Mouse (Mus musculus) kidney, embryonic 16.5 days (tissue): ENCODE results near the gene Cntnap2. TPM values are rescaled to one million over a fixed set of nuclear protein-coding genes. Genes with fewer than 3 reads are reported as not detected.

Experiments
- ATAC-seq: fragments of 200-750 bp; cut with Nextera tagmentation; 2 replicates; pipeline ENCODE4 v1.8.0; 2017; ENCODE audit warnings: moderate TSS enrichment; ENCODE audit not compliant: low FRiP score, low TSS enrichment
- H3K27ac ChIP-seq: fragments of 300-500 bp; sonication (generic); 2 replicates; pipeline ENCODE4 v1.5.1; 2014; ENCODE audit warnings: low read length
- H3K27me3 ChIP-seq: fragments of 300-500 bp; sonication (generic); 2 replicates; pipeline ENCODE4 v1.6.1; 2014; ENCODE audit warnings: low read length, control low read depth, mixed read lengths; ENCODE audit not compliant: insufficient read depth
- H3K36me3 ChIP-seq: fragments of 300-500 bp; sonication (generic); 2 replicates; pipeline ENCODE4 v1.6.1; 2014; ENCODE audit warnings: low read length, control low read depth, mixed read lengths; ENCODE audit not compliant: insufficient read depth
- H3K4me1 ChIP-seq: fragments of 300-500 bp; sonication (generic); 2 replicates; pipeline ENCODE4 v1.6.1; 2014; ENCODE audit warnings: low read length, control low read depth, mixed read lengths; ENCODE audit not compliant: insufficient read depth
- H3K4me2 ChIP-seq: fragments of 300-500 bp; sonication (generic); replicated peaks from 2 replicates; pipeline ENCODE4 v1.6.1; 2014; ENCODE audit warnings: low read depth, low read length
- H3K4me3 ChIP-seq: fragments of 300-500 bp; sonication (generic); 2 replicates; pipeline ENCODE4 v1.5.1; 2014; ENCODE audit warnings: mild to moderate bottlenecking, low read length
- H3K9ac ChIP-seq: fragments of 300-500 bp; sonication (generic); replicated peaks from 2 replicates; pipeline ENCODE4 v1.6.1; 2014; ENCODE audit warnings: low read length
- H3K9me3 ChIP-seq: fragments of 300-500 bp; sonication (generic); 2 replicates; pipeline ENCODE4 v1.6.1; 2016; ENCODE audit warnings: low read length, control low read depth
- WGBS: fragments of 180-500 bp; shearing (Covaris S2); extraction: QIAGEN DNeasy Blood & Tissue Kit; methylation state at CpG from one replicate; pipeline ENCODE4 v1.1.7; 2014; 5-methylcytosine and 5-hydroxymethylcytosine counted together
- polyA plus RNA-seq: library from polyadenylated mRNA; unstranded; fragments of >200 nt; fragmentation: Nextera tagmentation; extraction: Ambion mirVana; gene quantifications from 2 replicates; pipeline ENCODE4 v1.2.1, GENCODE M21; 2015

Cntnap2 gene
- polyA plus RNA-seq, 1 experiment from 2014 or later: 2.2 TPM

DNA sequence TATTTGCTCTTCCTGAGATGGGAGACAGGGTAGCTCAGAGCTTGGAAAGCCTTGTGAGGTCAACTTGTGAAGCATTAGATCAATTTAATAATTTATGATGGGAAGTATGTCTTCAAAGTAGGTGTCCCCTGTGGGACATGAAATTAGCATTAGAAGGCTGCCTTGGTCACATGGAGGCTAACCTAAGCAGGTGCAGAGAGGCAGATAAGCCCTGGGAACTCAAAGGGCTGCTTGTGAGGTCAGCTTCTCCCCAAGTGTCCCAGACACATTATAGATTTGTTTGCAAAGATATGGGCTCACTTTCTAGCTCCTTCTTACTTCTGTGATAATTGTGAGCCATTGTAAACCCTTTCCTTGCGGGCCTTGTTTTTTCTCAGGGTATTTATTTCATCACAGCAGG is 155.2 kb downstream of the Cntnap2 start:
- no peak overlapping the region for H3K4me2 ChIP-seq
- no peak overlapping the region for H3K9ac ChIP-seq
- WGBS: 47% methylated on average over 1 of the region's 1 CpGs
- H3K9me3 ChIP-seq: no peaks in the 10 kb centered on the region
- no peak overlapping the region for H3K4me3 ChIP-seq
- no peaks in the 10 kb centered on the region for H3K27me3 ChIP-seq
- no peaks in the 10 kb centered on the region for H3K36me3 ChIP-seq
- H3K4me1 ChIP-seq: no peaks in the 10 kb centered on the region
- no peak for ATAC-seq
- H3K27ac ChIP-seq: no peak overlapping the region

DNA sequence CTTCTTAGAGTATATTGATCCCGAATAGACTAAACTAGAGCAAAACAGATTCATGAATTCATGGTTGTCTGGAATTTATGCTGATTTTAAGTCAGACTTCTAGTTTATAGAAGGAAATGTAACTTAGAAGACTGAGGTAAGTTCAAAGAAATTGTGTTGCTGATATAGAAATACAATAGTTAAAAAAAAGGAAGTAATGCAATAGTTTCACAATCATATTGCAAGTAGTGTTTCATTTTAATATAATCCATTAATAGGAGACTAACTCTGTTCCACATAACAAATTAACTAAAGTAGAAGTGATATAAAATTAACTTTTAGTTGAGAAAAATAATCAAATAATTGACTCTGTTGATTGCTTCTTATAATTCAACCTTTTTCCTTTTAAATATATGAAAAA is 169.8 kb downstream of the Cntnap2 start:
- no peak overlapping the region for H3K4me2 ChIP-seq
- ATAC-seq: no peak
- no peaks in the 10 kb centered on the region for H3K9me3 ChIP-seq
- H3K36me3 ChIP-seq: no peaks in the 10 kb centered on the region
- no peaks in the 10 kb centered on the region for H3K4me1 ChIP-seq
- H3K27ac ChIP-seq: no peak overlapping the region
- no peaks in the 10 kb centered on the region for H3K27me3 ChIP-seq
- WGBS: 90% methylated on average over 1 of the region's 1 CpGs
- no peak overlapping the region for H3K4me3 ChIP-seq
- H3K9ac ChIP-seq: no peak overlapping the region

DNA sequence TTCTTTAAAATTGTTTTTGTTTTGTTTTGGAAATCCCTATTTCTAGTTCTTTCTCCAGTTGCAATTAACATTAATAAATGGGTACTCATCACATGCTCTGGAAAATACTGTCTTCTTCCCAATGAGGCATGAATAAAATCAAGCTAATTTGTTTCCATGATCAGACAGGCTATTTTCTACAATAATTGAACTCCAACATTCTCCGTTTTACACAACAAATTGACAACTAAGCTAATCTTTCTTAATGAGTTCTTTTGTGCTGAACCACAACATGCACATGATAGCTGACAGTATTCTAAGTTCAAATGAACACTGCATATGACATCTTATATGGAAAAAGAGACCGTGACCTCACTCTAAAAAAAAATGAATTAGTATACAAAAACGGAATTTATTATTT is 173.4 kb downstream of the Cntnap2 start:
- no peak overlapping the region for H3K4me3 ChIP-seq
- no peaks in the 10 kb centered on the region for H3K4me1 ChIP-seq
- no peak overlapping the region for H3K9ac ChIP-seq
- H3K4me2 ChIP-seq: no peak overlapping the region
- H3K27ac ChIP-seq: no peak overlapping the region
- no peaks in the 10 kb centered on the region for H3K9me3 ChIP-seq
- no peak for ATAC-seq
- no peaks in the 10 kb centered on the region for H3K36me3 ChIP-seq
- no peaks in the 10 kb centered on the region for H3K27me3 ChIP-seq
- 91% methylated on average over 3 of the region's 3 CpGs for WGBS

DNA sequence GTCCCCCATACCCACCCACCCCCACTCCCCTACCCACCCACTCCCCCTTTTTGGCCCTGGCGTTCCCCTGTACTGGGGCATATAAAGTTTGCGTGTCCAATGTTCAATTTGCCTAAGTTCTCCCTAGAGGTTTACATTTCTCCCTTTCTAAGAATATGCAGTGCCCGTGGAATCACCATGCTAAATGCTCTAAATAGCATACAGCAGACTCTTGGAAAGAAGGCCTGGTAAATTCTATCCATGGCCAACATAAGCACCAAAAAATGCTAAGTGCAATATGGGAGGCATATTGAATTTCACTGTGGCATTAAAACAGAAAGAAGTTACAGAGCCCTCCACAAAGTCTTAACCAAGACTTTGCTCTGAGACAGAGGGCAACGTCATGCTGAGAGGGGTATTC is 177.4 kb downstream of the Cntnap2 start:
- no peak overlapping the region for H3K9ac ChIP-seq
- H3K4me2 ChIP-seq: no peak overlapping the region
- H3K36me3 ChIP-seq: no peaks in the 10 kb centered on the region
- H3K27me3 ChIP-seq: no peaks in the 10 kb centered on the region
- no peaks in the 10 kb centered on the region for H3K4me1 ChIP-seq
- no peak overlapping the region for H3K27ac ChIP-seq
- no peaks in the 10 kb centered on the region for H3K9me3 ChIP-seq
- H3K4me3 ChIP-seq: no peak overlapping the region
- WGBS: 88% methylated on average over 4 of the region's 4 CpGs
- ATAC-seq: no peak

DNA sequence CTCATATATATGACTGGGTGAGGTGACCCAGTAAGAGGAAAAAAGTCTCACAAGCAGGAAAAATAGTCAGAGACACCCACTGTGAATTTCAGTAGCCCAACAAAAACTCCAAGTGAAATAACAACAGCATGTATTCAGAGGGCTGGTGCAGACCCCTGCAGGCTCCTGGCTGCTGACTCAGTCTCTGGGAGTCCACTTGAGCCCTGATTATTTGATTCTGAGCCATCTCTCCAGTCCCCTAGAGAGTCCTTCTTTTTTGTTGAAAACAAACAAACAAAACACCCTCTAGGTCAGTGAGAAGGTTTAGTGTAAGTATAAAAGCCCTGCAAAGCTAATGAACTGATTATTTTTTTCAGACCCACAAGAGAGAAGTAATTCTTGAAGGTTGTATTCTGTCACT is 179.0 kb downstream of the Cntnap2 start:
- no peaks in the 10 kb centered on the region for H3K36me3 ChIP-seq
- no peaks in the 10 kb centered on the region for H3K4me1 ChIP-seq
- H3K27me3 ChIP-seq: no peaks in the 10 kb centered on the region
- H3K4me2 ChIP-seq: no peak overlapping the region
- H3K9me3 ChIP-seq: no peaks in the 10 kb centered on the region
- no peak for ATAC-seq
- no peak overlapping the region for H3K9ac ChIP-seq
- H3K27ac ChIP-seq: no peak overlapping the region
- no peak overlapping the region for H3K4me3 ChIP-seq

DNA sequence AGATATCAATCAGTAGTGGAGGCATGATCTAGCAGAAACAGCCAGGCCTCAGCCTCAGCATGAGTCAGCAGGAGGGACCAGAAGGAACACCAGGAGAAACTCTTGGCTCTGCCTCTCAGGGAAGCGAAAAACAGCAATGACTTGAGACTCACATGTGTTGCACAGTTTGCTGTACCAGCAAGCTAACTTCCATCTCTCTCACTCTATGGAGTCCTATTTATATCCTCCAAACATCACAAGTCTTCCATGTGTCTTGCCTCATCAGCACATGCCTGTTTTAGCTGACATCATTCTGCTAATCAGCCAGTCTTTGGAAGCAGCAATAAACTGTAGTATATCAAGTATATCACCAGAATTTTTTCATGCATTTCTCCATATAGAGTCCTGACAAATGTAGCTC is 182.1 kb downstream of the Cntnap2 start:
- no peak overlapping the region for H3K27ac ChIP-seq
- no peak for ATAC-seq
- no peaks in the 10 kb centered on the region for H3K4me1 ChIP-seq
- H3K9ac ChIP-seq: no peak overlapping the region
- 88% methylated on average over 1 of the region's 1 CpGs for WGBS
- H3K27me3 ChIP-seq: no peaks in the 10 kb centered on the region
- no peaks in the 10 kb centered on the region for H3K9me3 ChIP-seq
- no peaks in the 10 kb centered on the region for H3K36me3 ChIP-seq
- no peak overlapping the region for H3K4me2 ChIP-seq
- no peak overlapping the region for H3K4me3 ChIP-seq

DNA sequence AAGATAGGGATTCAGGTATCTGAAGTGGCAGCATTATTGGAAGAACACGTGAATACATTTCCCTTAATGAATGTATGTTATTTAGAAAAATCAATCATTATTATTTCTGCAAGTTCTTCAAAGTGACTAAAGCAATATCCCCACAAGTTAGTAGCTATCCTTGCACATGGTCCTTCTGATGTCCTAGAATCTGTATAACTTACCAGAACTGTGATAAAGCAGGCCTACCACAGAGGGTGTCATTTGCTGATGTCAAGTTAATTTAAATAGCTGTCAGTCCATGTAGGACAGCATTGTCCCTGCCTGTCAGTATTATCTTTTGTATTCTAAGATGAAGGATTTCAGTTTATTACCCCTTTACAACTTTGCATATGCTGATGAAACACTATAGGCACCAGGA is 185.5 kb downstream of the Cntnap2 start:
- Histone ChIP-seq H3K27me3 (no peaks in the 10 kb centered on the region), H3K4me1 (no peaks in the 10 kb centered on the region), H3K4me2 (no peak overlapping the region), H3K36me3 (no peaks in the 10 kb centered on the region), H3K9me3 (no peaks in the 10 kb centered on the region), H3K4me3 (no peak overlapping the region), H3K9ac (no peak overlapping the region), H3K27ac (no peak overlapping the region)
- WGBS: 71% methylated on average over 1 of the region's 1 CpGs
- ATAC-seq: no peak

DNA sequence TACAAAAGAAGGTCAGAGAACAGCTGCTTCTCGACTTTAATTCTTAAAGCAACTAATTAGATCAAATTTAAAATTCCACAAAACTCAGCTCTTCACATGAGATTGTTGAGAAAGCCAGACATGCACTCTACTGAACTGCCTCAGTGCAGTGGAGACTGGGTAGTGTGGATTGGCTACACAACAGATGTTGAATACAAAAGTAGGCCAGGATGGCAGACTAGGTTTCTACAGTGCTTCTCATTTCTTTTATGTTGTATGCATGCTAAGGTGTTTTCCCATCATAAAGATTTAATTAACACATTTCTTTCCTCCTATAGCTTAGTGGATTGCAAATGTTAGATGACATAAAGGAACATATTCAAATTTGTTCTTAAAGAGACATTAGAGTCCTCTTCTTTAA is 198.9 kb downstream of the Cntnap2 start:
- no peak for ATAC-seq
- Histone ChIP-seq H3K9ac (no peak overlapping the region), H3K9me3 (no peaks in the 10 kb centered on the region), H3K4me3 (no peak overlapping the region), H3K4me2 (no peak overlapping the region), H3K27ac (no peak overlapping the region), H3K36me3 (no peaks in the 10 kb centered on the region), H3K4me1 (no peaks in the 10 kb centered on the region), H3K27me3 (no peaks in the 10 kb centered on the region)
- WGBS: 80% methylated on average over 1 of the region's 1 CpGs

DNA sequence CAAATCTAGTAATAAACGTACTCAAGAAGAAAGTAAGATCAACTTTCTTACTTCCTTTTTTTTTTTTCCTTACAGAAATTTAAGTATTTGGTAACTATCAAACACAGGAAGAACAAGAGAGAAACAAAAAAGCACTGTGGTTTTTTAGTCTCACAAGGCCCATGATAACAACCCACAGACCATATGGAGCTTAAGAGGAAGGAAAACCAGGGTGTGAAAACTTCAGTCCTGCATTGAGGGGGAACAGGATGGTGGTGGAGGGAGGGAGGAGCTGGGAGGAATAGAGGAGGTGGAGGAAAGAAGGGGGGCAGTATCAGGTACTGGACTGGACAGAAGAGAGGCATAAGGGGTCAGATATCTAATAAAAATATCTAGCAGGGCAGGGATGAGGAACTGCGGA is 212.4 kb downstream of the Cntnap2 start:
- no peaks in the 10 kb centered on the region for H3K4me1 ChIP-seq
- no peak overlapping the region for H3K27ac ChIP-seq
- H3K27me3 ChIP-seq: no peaks in the 10 kb centered on the region
- no peaks in the 10 kb centered on the region for H3K9me3 ChIP-seq
- no peak overlapping the region for H3K9ac ChIP-seq
- 83% methylated on average over 2 of the region's 2 CpGs for WGBS
- no peak for ATAC-seq
- H3K4me2 ChIP-seq: no peak overlapping the region
- H3K36me3 ChIP-seq: no peaks in the 10 kb centered on the region
- no peak overlapping the region for H3K4me3 ChIP-seq

DNA sequence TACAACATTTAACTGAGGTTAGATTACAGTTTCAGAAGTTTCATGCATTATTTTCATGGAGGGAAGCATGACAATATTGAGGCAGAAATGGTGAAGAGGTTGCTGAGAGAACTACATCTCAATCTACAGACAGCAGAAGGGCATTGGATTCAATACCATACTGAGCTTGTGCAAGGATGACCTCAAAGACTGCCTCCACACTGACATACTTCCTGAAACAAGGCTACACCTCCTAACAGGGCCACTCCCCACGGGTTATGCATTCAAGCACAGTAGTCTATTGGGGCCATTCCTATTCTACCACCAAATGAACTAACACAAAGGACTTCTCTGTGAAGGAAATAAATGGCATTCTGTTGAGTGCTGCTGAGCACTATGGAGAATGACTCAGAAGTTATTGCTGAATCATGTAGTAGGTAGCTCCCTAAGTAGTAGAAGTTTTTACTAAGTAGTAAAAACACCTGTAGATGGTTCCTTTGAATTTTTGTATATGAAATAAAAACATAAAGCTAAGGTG is 214.2 kb downstream of the Cntnap2 start:
- no peak overlapping the region for H3K4me2 ChIP-seq
- H3K27me3 ChIP-seq: no peaks in the 10 kb centered on the region
- no peaks in the 10 kb centered on the region for H3K36me3 ChIP-seq
- ATAC-seq: no peak
- no peak overlapping the region for H3K9ac ChIP-seq
- H3K27ac ChIP-seq: no peak overlapping the region
- no peaks in the 10 kb centered on the region for H3K4me1 ChIP-seq
- no peaks in the 10 kb centered on the region for H3K9me3 ChIP-seq
- WGBS: 74% methylated on average over 1 of the region's 1 CpGs
- no peak overlapping the region for H3K4me3 ChIP-seq

DNA sequence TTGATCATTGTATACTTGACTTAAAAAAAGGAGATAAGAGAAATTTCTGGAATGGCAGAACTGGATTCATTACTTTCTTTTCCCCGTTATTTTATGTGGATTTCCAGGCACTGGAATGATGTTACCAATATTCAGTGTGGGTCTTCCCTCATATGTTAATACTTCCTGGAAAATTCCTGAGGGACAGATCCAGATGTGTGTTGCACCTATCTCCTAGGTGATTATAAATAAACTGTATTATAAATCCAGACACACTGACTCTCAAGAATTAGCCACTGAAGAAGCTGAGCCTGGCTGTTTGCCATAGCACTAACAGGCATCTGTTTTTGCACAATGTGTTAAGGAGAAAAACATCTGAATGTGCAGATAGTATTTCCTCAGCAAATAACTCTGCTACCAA is 231.0 kb downstream of the Cntnap2 start:
- WGBS: 70% methylated on average over 1 of the region's 1 CpGs
- no peak for ATAC-seq
- no peak overlapping the region for H3K9ac ChIP-seq
- H3K36me3 ChIP-seq: no peaks in the 10 kb centered on the region
- no peaks in the 10 kb centered on the region for H3K9me3 ChIP-seq
- no peaks in the 10 kb centered on the region for H3K27me3 ChIP-seq
- H3K27ac ChIP-seq: no peak overlapping the region
- no peak overlapping the region for H3K4me2 ChIP-seq
- no peaks in the 10 kb centered on the region for H3K4me1 ChIP-seq
- no peak overlapping the region for H3K4me3 ChIP-seq
